Mouse (Mus musculus): ENCODE measurements around the gene Nhp2. TPM values are rescaled to one million over a fixed set of nuclear protein-coding genes. Genes with fewer than 3 reads are reported as not detected.
"Not testable (repeated sequence)": the region's sequence is repeated elsewhere in the genome, so short reads cannot be mapped to it uniquely, and the experiment has no call there.

Nhp2 gene
- polyA plus RNA-seq, 1 experiment from 2014 or later: 64.8 TPM

DNA sequence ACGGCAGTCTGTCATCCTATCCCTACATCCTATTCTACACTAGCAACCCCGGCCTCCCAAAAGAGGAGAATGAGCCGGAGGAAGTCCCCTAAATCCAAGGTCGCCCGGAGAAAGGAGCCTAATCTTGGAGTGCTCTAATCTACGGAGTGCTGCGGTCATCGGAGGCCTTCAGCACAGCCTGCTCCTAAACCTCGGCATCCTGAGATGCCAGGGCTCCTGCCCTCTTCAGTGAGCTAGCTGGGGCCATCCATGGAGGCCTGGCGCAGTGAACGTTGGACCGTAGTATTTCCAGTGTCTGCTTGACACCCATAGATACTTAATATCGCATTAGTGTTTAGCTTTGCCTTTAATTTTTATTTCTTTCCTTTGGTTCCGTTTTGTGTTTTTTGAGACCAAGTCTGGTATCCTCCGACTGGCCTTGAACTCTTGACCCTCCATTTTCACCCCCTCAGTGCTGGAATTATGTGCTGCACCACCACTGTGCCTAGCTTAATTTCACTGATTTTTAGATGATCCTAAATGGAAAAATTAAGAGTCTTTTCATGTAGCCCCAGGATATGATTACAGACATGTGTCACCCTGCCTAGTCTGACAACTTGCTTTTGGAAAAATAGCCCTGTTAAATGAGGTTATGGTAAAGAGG, 12.3 kb upstream of the Nhp2 start:
- H3K27ac ChIP-seq: peak overlapping the region; percentile 84
- H3K27me3 ChIP-seq: no peaks in the 10 kb centered on the region
- peak overlapping the region; percentile 65 for H3K9ac ChIP-seq
- peak overlapping the region; percentile 95 for H3K4me3 ChIP-seq
- peak overlapping the region; percentile 83 for H3K4me2 ChIP-seq
- 10% methylated on average over 15 of the region's 15 CpGs for WGBS
- ATAC-seq (replicated peaks; ENCODE audit: insufficient number of reproducible peaks, insufficient read depth, low FRiP score, low read depth): peak; percentile 12
- H3K4me1 ChIP-seq (replicated peaks): peaks cover 31% of the 10 kb centered on the region
- H3K36me3 ChIP-seq: peaks cover 27% of the 10 kb centered on the region
- H3K9me3 ChIP-seq (replicated peaks): no peaks in the 10 kb centered on the region

GRCm38 (mm10) chr11:51609266-51609909, 10.1 kb upstream of the Nhp2 start:
- Histone ChIP-seq H3K4me1 (replicated peaks) (peaks cover 16% of the 10 kb centered on the region), H3K4me2 (no peak overlapping the region), H3K36me3 (peaks cover 5% of the 10 kb centered on the region), H3K27me3 (no peaks in the 10 kb centered on the region), H3K9me3 (replicated peaks) (no peaks in the 10 kb centered on the region), H3K27ac (no peak overlapping the region), H3K4me3 (no peak overlapping the region), H3K9ac (no peak overlapping the region)
- no peak for ATAC-seq (replicated peaks; ENCODE audit: insufficient number of reproducible peaks, insufficient read depth, low FRiP score, low read depth)
- whole genome bisulfite sequencing: 72% methylated on average over 3 of the region's 3 CpGs

DNA sequence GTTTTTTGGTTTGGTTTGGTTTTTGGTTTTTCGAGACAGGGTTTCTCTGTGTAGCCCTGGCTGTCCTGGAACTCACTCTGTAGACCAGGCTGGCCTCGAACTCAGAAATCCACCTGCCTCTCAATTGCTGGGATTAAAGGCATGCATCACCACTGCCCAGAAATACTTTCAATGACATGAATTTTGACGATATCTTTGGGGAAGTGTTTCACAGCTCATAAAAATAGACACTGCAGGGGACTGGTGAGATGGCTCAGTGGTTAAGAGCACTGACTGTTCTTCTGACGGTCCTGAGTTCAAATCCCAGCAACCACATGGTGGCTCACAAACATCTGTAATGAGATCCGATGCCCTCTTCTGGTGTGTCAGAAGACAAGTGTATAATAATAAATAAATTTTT, 9.6 kb upstream of the Nhp2 start:
- not testable (repeated sequence) for H3K36me3 ChIP-seq; H3K9ac ChIP-seq; ATAC-seq (replicated peaks; ENCODE audit: insufficient number of reproducible peaks, insufficient read depth, low FRiP score, low read depth); H3K4me2 ChIP-seq; H3K27me3 ChIP-seq; H3K27ac ChIP-seq; H3K4me3 ChIP-seq; H3K9me3 ChIP-seq (replicated peaks)
- 76% methylated on average over 5 of the region's 5 CpGs for WGBS
- peaks cover 15% of the 10 kb centered on the region for H3K4me1 ChIP-seq (replicated peaks)

DNA sequence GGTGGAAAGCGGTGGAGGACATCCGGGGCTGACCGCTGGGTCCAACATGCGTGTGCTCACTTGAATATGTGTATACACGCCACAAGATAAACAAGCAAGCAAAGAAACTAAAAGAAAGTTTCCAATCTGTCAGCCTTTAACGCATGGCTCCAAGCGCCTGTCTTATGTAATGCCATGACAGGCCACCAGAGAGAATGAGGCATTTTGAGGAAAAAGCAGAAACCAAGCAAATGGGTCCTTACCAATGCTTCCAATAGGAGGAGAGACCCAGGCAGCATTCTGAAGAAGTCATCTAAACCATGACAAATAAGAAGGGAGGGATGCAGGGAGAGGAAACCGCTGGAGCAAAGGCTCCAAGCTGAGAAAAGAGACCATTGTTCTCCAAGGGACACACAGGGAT, 5.3 kb upstream of the Nhp2 start:
- Histone ChIP-seq H3K36me3 (no peaks in the 10 kb centered on the region), H3K27ac (no peak overlapping the region)
- WGBS: 77% methylated on average over 8 of the region's 8 CpGs

GRCm38 (mm10) chr11:51615129-51615528, 4.4 kb upstream of the Nhp2 start:
- peak overlapping the region; percentile 59; the same call in 1 of the 2 replicates for H3K9ac ChIP-seq
- ATAC-seq (replicated peaks; ENCODE audit: insufficient number of reproducible peaks, insufficient read depth, low FRiP score, low read depth): no peak

More for the DNA sequence above, 5.3 kb upstream of the Nhp2 start:
- peaks cover 18% of the 10 kb centered on the region for H3K4me1 ChIP-seq (replicated peaks)
- no peak for ATAC-seq (replicated peaks; ENCODE audit: insufficient number of reproducible peaks, insufficient read depth, low FRiP score, low read depth)
- H3K4me3 ChIP-seq: no peak overlapping the region
- no peaks in the 10 kb centered on the region for H3K27me3 ChIP-seq
- H3K4me2 ChIP-seq: no peak overlapping the region
- H3K9ac ChIP-seq: no peak overlapping the region
- no peaks in the 10 kb centered on the region for H3K9me3 ChIP-seq (replicated peaks)

GRCm38 (mm10) chr11:51615601-51616000, 3.9 kb upstream of the Nhp2 start:
- Histone ChIP-seq H3K36me3 (no peaks in the 10 kb centered on the region), H3K9ac (peak overlapping the region; percentile 59), H3K4me1 (replicated peaks) (peaks cover 26% of the 10 kb centered on the region), H3K9me3 (replicated peaks) (no peaks in the 10 kb centered on the region), H3K4me3 (peak overlapping the region; percentile 46), H3K4me2 (peak overlapping the region; percentile 79), H3K27me3 (no peaks in the 10 kb centered on the region), H3K27ac (peak overlapping the region; percentile 89)
- peak; percentile 57; the same call in 1 of the 2 replicates for ATAC-seq (replicated peaks; ENCODE audit: insufficient number of reproducible peaks, insufficient read depth, low FRiP score, low read depth)
- 1% methylated on average over 14 of the region's 14 CpGs for WGBS

More at GRCm38 (mm10) chr11:51615129-51615528, 4.4 kb upstream of the Nhp2 start:
- Histone ChIP-seq H3K4me1 (replicated peaks) (peaks cover 21% of the 10 kb centered on the region), H3K4me2 (peak overlapping the region; percentile 79), H3K36me3 (no peaks in the 10 kb centered on the region), H3K27me3 (no peaks in the 10 kb centered on the region), H3K9me3 (replicated peaks) (no peaks in the 10 kb centered on the region), H3K27ac (peak overlapping the region; percentile 89), H3K4me3 (peak overlapping the region; percentile 46)
- 32% methylated on average over 7 of the region's 7 CpGs for WGBS

- H3K27me3 ChIP-seq; ATAC-seq (replicated peaks; ENCODE audit: insufficient number of reproducible peaks, insufficient read depth, low FRiP score, low read depth); H3K36me3 ChIP-seq; H3K9me3 ChIP-seq (replicated peaks): not testable (repeated sequence)
- H3K4me1 ChIP-seq (replicated peaks): peaks cover 31% of the 10 kb centered on the region
- peak overlapping the region; percentile 59; the same call in 1 of the 2 replicates for H3K9ac ChIP-seq
- peak overlapping the region; percentile 89 for H3K27ac ChIP-seq
- H3K4me3 ChIP-seq: peak overlapping the region; percentile 46
- WGBS: 90% methylated on average over 7 of the region's 7 CpGs
- H3K4me2 ChIP-seq: peak overlapping the region; percentile 79
Measured at GRCm38 (mm10) chr11:51616113-51616512, 3.4 kb upstream of the Nhp2 start.

DNA sequence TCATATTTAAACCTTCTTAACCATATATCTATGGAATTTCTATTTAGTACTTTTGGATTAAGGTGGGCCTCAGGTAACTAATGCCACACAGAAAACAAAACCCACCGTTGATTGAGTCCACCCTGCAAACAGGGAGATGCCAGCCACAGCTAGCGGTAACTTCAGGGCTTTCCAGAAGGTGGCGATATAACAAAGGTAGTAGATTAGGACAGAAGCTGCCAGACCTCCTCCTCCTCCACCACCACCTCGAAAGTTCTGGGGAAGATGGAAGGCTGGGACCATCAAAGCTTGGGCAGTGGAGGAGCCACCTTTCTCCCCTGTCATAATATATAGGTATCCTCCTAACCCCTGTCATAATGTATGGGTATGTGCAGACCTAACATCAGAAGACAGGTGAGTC, 1.8 kb upstream of the Nhp2 start:
- WGBS: 6% methylated on average over 4 of the region's 4 CpGs
- Histone ChIP-seq H3K9me3 (replicated peaks) (no peaks in the 10 kb centered on the region), H3K9ac (no peak overlapping the region), H3K27me3 (no peaks in the 10 kb centered on the region), H3K27ac (no peak overlapping the region), H3K4me3 (no peak overlapping the region), H3K4me2 (no peak overlapping the region), H3K4me1 (replicated peaks) (peaks cover 35% of the 10 kb centered on the region), H3K36me3 (peaks cover 6% of the 10 kb centered on the region; the same call in 1 of the 2 replicates)
- no peak for ATAC-seq (replicated peaks; ENCODE audit: insufficient number of reproducible peaks, insufficient read depth, low FRiP score, low read depth)

DNA sequence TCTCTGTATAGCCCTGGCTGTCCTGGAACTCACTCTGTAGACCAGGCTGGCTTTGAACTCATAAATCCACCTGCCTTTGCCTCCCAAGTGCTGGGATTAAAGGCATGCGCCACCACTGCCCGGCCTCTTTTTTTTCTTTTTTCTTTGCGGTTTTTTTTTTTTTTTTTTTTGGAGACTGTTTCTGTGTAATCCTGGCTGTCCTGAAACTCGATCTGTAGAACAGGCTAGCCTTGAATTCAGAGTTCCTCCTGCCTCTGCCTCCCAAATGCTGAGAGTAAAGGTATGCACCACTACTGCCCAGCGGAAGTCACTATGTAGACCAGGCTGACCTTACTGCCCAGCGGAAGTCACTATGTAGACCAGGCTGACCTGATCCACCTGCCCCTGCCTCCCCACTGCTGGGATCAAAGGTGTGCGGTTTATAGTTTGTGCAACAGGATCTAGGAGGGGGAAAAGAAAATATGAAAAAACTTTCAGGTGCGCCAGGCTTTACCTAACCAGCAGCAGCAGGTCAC, 584 bp upstream of the Nhp2 start:
- Histone ChIP-seq H3K4me1 (replicated peaks) (peaks cover 35% of the 10 kb centered on the region), H3K4me3 (peak overlapping the region; percentile 69), H3K4me2 (peak overlapping the region; percentile 76), H3K36me3 (peaks cover 19% of the 10 kb centered on the region), H3K27me3 (no peaks in the 10 kb centered on the region), H3K27ac (peak overlapping the region; percentile 9; the same call in 1 of the 2 replicates), H3K9ac (no peak overlapping the region), H3K9me3 (replicated peaks) (no peaks in the 10 kb centered on the region)
- 0 out of 2 replicates have a peak, but pooled peaks have one; percentile 5 for ATAC-seq (replicated peaks; ENCODE audit: insufficient number of reproducible peaks, insufficient read depth, low FRiP score, low read depth)
- WGBS: 48% methylated on average over 8 of the region's 8 CpGs

GRCm38 (mm10) chr11:51620084-51620483, 549 bp downstream of the Nhp2 start:
- Histone ChIP-seq H3K4me2 (peak overlapping the region; percentile 76), H3K36me3 (peaks cover 30% of the 10 kb centered on the region), H3K27ac (peak overlapping the region; percentile 35; the same call in 1 of the 2 replicates), H3K9ac (peak overlapping the region; percentile 62), H3K9me3 (replicated peaks) (no peaks in the 10 kb centered on the region), H3K4me3 (peak overlapping the region; percentile 69), H3K4me1 (replicated peaks) (peaks cover 29% of the 10 kb centered on the region), H3K27me3 (no peaks in the 10 kb centered on the region)
- ATAC-seq (replicated peaks; ENCODE audit: insufficient number of reproducible peaks, insufficient read depth, low FRiP score, low read depth): no peak
- 1% methylated on average over 11 of the region's 11 CpGs for WGBS

DNA sequence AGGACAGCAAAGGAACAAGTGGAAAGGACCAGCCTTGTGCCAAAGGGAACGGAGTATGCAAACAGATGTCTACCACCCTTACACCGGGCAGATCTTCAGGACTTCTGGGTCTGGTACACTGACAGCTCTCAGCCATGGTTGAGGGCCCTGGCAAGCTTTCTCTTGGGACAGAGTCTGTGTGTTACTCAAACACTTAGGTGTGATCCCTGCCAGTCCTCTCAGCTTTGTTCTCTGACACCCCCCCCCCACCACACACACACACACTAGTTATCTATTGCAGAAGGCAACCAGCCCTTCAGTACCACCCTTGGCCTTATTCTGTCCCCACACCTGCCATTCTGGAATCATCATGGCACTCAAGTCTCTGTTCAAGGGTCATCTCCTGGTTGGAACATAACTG, 2.2 kb downstream of the Nhp2 start:
- Histone ChIP-seq H3K9ac (no peak overlapping the region), H3K9me3 (replicated peaks) (no peaks in the 10 kb centered on the region), H3K27me3 (no peaks in the 10 kb centered on the region), H3K4me1 (replicated peaks) (peaks cover 20% of the 10 kb centered on the region), H3K36me3 (peaks cover 44% of the 10 kb centered on the region), H3K27ac (no peak overlapping the region), H3K4me2 (no peak overlapping the region), H3K4me3 (no peak overlapping the region)
- 92% methylated on average over 2 of the region's 2 CpGs for WGBS
- ATAC-seq (replicated peaks; ENCODE audit: insufficient number of reproducible peaks, insufficient read depth, low FRiP score, low read depth): no peak
